Mouse (Mus musculus) WW6 (cell line): ENCODE measurements around the gene Sap30bp.

ENCODE experiments used
- DNase-seq: peaks from one replicate; pipeline ENCODE4 v3.0.0-alpha.2; 2013; ENCODE audit warnings: low read depth, low spot score

The Sap30bp gene

DNA sequence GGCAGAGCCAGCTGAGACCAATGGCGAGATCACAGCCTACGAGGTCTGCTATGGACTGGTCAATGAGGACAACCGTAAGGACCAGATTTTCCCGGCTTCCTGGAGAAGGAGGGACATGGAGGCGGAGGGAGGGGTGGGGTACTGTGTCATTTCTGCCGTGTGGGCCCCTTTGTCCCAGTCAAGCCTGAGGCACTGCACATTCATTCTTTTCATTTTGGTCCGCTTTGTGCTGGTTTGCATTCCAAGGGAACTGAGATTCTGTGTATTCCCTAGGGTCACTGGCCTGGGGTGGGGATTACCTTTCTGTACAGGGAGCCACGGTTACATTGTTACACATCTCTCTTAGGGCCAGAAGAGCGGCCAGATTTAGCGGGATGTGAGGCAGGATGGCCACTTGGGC is 67.5 kb downstream of the Sap30bp start:
- DNase-seq = no peak

DNA sequence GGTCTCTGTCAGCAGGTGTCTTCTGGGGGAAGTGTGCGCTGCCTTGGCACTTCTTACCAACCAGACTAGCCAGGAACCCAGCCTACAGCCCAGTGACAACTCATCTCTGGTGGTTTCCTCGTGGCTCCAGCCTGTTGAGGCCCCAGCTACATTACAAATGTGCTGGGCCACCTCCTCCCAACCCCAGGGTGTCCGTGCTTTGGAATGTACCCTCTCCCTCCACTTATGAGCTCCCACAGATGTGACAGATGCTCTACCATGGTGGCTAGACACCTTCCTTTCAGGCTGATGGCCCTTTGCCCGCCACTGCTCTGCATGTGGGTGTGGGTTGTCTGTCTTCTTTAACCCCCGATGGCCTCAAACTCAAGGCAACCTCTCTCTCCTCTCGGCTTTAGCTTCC is 68.6 kb downstream of the Sap30bp start:
- no peak for DNase-seq

DNA sequence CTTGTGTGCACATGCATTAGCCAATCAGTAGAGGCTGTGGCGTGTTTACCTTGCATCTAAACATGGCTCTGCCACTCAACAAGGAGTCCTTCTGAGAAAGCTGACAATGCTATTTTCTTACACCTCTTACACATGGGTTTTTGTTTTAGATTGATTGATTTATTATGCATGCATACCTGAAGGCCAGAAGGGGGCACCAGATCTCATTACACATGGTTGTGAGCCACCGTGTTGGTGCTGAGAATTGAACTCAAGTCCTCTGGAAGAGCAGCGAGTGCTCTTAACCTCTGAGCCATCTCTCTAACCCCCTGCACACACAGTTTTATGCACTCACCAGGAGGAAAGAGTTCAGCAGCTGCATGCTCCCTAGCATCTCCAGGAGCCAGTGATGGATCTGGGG is 69.8 kb downstream of the Sap30bp start:
- DNase-seq = no peak

DNA sequence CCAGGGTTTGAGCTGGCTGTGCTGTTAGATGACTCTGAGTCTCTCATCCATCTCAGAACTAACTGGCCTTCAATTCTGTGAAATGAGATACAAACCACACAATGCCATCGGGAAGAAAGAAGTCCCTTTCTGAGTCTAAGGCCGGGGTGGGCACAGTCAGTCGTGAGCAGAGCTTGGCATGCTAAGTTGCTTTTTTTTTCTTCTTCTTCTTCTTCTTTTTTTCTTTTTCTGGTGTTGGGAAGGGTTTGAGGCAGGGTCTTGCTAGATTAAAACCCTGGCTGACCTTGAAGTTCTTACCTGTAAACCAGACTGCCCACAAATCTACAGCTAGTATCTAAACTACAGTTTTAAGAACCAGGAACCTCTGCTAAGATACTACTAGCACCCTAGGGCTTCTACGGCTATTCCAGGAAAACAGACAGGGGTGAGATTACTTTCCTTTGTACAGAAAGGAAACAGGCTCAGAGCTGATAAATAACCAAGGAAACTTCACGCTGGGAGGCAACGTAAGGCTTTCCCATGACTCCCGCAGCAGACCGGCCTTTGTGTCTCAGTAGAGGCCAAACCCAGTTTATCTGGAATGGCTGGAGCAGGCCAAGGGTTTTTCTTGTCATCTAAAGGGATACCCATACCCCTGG is 71.2 kb downstream of the Sap30bp start:
- no peak for DNase-seq

DNA sequence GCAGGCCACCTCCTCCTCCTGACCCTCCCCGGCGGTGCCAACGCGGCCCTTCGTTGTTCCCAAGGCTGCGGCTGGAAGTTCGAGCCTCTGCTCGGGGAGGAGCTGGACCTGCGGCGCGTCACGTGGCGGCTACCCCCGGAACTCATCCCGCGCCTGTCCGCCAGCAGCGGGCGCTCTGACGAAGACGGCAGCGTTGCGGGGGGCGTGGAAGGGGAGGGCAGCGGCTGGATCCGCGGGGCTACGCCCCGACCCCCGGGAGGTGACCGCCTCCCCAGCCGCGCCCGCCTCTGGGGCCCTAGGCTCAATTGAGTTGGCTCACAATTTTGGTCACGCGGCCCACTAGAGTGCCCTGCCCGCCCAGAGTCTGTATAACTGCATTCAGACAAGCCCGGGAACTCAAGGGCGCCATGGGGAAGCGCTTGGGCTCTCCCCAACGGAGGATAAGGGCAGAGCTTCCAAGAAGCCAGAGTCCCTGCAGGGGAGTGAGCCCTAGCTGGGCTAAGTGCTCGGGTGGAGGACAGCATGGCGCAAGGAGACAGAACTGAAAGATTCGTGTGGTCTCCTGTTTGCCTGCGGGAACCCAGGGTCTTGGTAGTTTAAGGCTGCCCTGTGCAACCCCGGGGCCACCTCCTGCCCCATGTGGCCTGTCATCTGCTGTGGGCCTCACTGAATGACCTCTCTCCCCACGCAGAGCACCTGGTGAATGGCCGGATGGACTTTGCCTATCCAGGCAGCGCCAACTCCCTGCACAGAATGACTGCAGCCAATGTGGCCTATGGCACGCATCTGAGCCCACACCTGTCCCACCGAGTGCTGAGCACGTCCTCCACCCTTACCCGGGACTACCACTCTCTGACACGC is 72.0 kb downstream of the Sap30bp start:
- no peak for DNase-seq

DNA sequence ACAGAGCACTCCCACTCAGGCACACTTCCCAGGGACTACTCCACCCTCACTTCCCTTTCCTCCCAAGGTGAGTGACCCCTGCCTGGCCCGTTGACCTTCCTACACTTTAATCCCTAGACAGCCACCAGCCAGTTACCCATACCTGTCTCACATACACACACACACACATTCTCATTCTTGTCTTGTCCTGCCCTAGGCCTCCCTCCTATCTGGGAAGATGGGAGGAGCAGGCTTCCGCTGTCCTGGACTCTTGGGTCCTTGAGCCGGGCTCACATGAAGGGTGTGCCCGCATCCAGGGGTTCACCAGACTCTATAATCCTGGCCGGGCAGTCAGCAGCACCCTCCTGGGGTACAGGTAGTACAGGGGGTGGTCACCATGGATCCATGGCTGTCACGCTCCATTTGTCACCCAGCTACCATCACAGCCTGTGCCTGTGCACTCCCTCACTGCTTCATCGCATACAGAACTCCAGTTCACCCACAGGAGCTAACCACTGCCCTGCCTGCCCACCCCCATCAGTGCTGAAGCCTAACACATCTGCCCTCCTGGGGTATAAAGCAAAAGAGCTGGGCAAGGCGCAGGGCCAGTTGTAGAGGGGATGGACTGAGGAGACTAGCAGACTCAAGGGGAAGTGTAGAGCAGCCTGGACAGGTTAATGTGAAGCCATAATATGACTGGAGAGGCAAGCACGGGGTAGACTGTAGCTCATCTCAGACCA is 72.8 kb downstream of the Sap30bp start:
- no peak for DNase-seq

DNA sequence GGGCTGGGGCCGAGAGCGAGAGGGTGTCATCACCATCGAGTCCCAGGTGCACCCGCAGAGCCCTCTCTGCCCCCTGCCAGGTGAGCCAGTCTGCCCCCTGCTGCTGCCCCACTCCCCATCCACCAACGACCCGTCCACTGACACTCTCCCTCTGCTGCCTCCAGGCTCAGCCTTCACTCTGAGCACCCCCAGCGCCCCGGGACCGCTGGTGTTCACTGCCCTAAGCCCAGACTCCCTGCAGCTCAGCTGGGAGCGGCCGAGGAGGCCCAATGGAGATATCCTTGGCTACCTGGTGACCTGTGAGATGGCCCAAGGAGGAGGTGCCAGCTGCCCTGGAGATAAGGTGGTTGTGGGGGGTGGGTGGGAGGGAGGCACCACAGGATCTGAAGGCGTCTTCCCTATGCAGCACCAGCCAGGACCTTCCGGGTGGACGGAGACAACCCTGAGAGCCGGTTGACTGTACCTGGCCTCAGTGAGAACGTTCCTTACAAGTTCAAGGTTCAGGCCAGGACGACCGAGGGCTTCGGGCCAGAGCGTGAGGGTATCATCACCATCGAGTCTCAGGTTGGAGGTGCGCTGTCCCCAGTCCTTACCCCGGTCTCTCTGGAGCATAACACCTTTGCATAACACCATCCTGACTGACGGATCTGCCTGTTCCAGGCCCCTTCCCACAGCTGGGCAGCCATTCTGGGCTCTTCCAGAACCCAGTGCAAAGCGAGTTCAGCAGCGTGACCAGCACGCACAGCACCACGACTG is 74.2 kb downstream of the Sap30bp start:
- DNase-seq = no peak

DNA sequence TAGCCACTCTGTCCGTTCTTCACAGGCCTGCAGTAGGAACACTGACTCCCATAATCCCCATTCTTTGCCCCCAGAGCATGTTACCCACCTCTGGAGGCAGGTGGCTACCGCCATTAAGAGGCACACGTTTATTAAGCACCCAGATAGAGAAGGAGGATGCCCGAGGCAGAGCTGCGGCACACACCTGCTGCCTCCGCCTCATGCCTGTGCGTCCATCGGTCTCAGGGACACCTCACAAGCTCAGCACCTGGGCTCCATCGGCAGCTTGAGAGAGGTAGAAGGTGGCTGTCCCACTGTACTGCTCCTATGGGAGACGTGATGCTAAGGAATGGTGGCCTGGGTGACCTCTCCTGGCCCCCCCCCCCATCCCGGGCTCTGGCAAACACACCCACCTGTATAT is 75.3 kb downstream of the Sap30bp start:
- DNase-seq = no peak

DNA sequence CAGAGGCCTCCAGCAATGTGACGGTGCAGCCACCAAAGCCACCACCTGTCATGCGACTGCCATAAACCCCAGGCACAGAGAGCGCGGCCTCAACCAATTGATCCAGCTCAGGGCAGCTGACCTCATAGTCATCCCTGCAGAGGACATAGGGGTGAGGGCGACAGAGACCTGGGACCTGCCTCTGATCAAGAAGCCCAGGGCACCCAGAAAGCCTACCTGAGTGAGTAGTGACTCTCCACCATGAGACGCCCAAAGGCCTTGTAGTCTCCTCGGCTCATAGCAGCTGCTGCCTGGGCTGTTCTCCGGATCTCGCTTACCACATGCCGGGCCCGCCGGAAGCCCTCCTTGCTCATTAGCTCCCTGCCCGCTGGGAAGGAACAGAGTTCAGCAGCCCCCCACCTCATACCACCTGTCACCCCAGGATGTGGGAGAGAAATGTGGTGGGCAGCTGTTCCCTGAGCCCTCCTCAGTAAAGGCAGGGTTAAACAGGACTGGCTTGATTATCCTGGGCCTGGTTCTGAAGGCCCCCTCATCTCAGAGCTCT is 75.8 kb downstream of the Sap30bp start:
- no peak for DNase-seq

DNA sequence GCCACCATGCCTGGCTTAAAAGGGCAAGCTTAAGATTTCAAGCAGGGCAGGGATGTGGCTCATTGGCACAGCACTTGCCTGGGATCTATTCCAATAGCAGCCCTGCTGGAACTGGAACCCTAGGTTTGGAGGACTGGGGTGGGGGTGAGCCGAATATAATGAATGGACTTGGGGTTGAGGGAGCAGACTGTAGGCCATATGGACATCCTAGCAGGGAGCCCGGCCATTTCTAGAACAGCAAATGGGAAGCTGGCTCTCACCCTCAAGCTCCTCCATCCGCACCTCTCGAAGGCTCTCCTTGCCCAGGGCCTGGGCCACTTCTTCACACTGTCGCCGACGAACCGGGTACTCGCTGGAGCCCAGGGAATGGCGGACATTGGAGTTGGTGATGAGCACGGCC is 76.6 kb downstream of the Sap30bp start:
- no peak for DNase-seq

DNA sequence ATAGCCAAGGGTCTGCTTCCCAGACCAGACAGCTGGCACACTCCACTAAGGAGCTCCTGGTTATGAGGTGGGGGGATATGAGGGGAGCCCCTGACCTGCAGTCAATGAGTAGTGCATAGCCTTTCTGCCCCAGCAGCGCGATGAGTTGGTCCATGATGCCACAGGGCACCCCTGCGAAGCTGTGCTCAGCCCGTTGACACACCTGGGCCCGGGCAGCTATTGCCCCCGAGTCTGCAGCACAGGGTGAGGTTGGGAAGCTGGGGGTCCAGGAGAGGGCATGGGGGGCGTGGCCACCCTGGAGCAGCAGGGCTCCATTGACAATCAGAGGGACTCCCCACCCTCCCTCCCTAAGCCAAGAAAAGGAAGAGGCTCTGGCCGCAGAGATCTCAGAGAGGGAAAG is 77.1 kb downstream of the Sap30bp start:
- DNase-seq = no peak

DNA sequence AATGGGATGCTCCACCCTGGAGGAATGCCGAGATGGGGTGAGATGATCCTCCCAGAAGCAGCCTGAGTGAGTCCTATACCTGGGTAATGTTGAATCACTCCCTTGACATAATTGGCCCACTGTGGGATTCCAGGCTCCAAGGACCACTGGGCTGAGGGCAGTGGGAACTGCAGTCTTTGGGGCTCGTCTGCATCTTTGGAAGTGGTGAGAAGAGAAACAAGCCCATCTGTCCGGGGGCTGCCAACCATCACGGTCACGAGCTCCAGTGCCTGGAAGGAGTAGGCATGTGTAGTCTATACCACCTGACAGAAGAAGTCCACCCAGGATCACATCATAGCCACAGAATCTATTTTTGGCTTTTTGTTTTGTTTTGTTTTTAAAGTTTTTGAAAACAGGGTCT is 77.9 kb downstream of the Sap30bp start:
- DNase-seq = no peak

DNA sequence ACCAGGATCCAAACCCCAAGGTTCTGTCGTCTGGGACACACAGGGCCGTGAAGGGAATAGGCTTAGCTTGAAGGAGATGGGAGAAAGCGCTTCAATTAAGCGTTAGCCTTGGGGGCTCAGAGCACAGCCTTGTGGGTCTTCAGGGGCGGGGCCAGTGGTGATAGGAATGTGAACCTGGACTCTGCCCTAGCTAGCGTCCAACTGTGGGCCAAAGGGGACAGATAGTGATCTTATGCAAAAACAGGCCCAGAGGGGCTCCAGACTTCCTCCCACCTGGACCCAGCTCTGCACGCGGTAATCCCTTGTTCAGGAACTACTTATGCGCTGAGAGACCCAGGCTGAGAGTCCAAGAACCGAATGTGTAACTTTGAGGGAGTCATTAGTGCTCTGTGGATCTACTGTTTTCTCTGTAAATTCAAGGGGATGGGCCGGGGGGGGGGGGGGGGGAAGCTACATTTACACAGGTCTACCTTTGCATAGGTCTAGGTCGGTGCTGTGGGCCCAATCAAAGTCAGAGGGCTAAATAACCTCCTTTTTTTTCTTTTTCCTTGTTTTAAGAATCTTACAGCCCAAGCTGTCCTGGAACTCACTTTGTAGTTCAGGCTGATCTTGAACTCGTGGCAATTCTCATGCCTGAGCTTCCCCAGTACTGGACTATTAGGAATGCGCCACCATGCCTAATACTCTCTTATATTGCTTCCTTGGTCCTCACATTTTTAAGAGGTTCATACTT is 78.6 kb downstream of the Sap30bp start:
- no peak for DNase-seq

DNA sequence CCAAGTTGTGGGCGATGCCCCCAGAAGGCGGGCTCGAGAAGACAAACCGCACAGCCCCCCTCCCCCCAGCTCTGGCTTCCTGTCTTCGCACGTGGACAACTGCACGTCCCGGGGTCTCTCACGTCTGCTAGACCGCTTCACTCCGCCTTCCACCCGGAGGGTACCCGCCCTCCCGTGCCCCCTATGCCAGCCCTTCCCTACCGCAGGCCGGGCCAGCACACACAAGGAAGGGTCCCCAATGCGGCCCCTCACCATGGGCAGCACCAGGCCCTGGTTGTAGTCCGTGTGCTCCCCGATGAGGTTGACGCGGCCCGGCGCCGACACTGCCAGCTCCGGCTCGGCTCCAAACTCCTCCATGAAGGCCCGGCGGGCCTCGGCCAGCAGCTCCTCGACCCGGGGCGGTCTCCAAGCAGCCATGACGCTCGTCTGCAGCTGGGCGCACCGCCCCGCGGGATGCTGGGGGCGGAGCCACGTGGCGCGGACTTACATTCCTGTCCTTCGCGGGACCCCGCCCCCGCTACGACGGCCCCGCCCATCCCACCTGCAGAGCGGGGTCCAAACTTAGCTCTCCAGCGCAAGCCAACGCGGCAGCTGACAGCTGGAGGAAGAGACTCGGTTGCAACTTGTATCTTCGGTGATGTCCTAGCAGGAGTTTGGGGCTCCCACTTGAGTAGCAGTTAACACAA is 79.3 kb downstream of the Sap30bp start, which contains the start of gene Galk1:
Galk1 (minus strand) TSS at position 458 of the 686 bp plus-strand sequence.
- DNase-seq = peak; percentile 96

DNA sequence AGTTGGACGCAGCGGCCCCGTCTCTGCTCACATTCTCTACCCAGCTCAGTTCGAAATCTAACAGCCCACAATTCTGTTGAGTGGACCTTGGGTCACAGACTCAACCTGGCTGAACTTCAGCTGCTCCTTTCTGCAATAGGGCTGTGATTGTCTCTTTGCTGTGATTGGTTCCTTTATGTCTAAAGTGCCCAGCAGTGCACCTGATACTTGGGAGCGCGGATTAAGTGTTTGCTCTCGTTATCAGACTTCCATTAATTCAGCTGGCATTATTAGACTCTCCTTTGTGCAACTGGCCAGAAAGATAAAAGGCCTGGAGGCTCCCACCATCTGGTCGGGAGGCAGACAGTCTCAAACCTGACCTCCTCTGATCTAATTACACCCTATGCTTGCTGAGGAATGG is 81.7 kb downstream of the Sap30bp start:
- no peak for DNase-seq
